Mouse (Mus musculus): ENCODE results near the gene Nxph1. TPM values are rescaled to one million over a fixed set of nuclear protein-coding genes. Genes with fewer than 3 reads are reported as not detected.

The Nxph1 gene
- polyA plus RNA-seq, 1 experiment from 2014 or later: 0.38 TPM

DNA sequence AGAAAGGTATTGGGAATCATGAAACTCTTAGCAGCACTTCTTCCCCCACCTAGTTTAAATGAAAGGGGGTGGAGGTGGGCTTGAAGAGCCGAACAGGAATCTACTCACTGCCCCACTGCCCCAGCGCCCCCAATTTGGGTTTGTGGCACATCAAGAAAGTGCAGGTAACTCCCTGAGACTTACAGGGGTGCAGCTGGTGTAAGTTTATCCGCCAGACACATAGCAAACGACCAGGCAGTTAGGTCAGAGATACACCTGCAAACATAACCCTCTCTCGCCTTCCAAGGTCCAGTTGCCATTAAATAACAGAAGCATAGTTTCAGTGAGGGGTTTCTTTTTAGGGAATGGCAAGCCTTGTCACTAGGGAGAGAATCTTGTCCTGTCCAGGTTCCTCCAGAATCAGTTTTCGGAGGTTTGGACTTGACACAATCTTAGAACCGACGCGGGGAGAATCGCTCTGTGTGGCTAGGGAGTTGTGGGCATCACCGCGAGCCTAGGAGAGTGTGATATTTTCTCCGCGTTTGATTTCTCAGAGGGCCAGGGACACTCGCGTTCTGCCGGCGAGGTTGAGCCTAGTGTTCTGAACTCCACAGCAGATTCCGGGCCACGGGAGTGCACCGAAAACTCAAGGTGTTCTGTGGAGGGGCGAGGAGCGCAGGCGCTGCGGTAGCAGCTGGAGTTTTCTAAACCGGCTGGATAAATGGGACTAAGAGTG lies 2.5 kb downstream of the Nxph1 start:
- H3K4me2 ChIP-seq: peak overlapping the region; percentile 58
- no peak overlapping the region for H3K9ac ChIP-seq
- H3K27me3 ChIP-seq: peaks cover 90% of the 10 kb centered on the region
- ATAC-seq (replicated peaks; ENCODE audit: low FRiP score): no peak
- no peaks in the 10 kb centered on the region for H3K9me3 ChIP-seq (replicated peaks)
- peak overlapping the region; percentile 35 for H3K4me3 ChIP-seq (replicated peaks)
- 1% methylated on average over 26 of the region's 26 CpGs for WGBS
- H3K36me3 ChIP-seq: no peaks in the 10 kb centered on the region
- no peak overlapping the region for H3K27ac ChIP-seq
- H3K4me1 ChIP-seq: peaks cover 36% of the 10 kb centered on the region

DNA sequence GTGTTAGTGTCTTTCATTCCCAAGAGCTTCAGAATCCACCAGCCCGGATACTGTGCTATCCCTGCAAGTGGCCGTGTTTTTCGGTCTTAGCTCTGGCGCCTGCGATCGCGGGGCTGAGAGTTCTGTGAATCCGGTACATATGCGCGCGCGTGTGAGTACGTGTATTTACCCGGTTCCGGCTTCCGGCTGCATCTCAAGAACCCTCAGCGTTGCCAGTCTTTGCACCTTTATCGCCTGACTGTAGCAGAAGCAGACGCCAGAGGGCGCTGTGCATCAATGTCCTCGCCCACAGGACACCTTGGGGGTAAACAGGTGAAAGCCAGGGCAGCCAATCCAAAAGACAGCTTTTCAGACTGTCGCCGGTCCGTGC lies 3.1 kb downstream of the Nxph1 start:
- Histone ChIP-seq H3K4me3 (replicated peaks) (peak overlapping the region; percentile 35), H3K4me1 (peaks cover 41% of the 10 kb centered on the region), H3K36me3 (no peaks in the 10 kb centered on the region), H3K27me3 (peaks cover 92% of the 10 kb centered on the region), H3K4me2 (peak overlapping the region; percentile 58), H3K27ac (no peak overlapping the region), H3K9me3 (replicated peaks) (no peaks in the 10 kb centered on the region), H3K9ac (no peak overlapping the region)
- 1% methylated on average over 24 of the region's 24 CpGs for WGBS
- ATAC-seq (replicated peaks; ENCODE audit: low FRiP score): no peak

DNA sequence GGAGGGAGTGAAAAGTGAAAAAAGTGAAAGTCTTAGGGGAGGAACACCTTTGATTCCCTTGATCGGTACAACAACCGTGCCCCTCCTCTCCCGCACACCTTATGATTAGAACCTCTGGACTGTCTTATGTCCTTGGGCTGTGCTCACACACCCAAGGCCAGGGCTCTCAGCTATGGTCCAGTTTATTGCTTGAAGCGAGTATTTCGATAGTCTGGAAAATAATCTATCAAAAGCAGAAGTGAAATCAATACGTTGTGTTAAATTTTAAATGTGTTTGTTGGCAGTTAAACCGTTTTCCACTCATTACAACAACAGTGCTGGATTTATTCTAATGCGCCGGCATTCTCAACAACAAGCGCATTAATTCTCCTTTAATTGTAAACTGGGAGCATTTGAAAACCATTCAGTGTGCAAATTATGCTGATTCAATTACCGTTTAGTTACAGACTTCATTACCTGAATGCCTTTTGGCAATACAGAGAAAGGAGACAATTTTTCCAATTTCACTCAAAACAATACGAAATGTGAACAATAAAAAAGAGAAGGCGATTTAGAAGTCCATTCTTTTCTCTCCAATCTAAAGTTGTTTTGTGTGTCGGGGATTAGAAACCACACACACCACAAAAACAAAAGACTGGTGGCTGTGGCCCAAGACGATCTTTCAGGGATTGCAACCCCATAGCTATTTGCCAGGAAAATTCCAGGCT lies 3.8 kb downstream of the Nxph1 start:
- Histone ChIP-seq H3K4me2 (peak overlapping the region; percentile 58), H3K27me3 (peaks cover 95% of the 10 kb centered on the region), H3K4me1 (peaks cover 44% of the 10 kb centered on the region), H3K4me3 (replicated peaks) (no peak overlapping the region), H3K27ac (no peak overlapping the region), H3K36me3 (no peaks in the 10 kb centered on the region), H3K9me3 (replicated peaks) (no peaks in the 10 kb centered on the region), H3K9ac (no peak overlapping the region)
- WGBS: 20% methylated on average over 15 of the region's 15 CpGs
- ATAC-seq (replicated peaks; ENCODE audit: low FRiP score): no peak

DNA sequence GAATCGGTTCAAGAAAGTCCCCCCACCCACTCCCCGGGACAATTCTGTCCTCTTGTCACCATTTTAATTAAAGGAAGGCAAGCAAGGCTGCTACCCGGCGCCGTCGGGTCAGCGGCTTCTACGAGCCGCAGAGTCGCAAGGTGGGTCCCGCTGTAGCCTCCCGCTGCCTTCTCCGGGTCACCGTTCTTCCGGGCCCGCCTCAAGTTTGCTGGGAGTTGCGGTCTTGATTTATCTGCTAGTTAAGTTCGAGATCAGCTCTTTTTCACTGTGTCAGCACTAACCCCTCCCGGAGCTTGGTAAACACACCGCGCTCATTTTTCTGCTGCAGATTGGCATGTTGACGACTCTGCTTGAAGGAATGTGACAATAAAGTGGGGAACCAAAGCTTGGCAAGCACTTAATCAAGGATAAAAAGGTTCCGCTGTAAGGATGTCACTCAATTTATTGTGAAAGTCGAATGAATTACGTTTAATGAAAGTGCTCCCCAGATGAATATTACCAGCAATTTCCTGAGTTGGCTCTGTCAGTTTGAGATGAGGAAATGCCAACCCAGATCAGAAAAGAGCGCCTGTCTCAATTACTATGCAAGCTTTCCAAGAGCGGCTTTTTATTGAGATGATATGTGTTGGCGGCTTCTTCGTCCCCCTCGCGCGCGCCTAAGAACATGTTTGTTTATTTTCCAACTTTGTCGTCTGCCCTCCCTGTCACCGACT lies 7.7 kb downstream of the Nxph1 start:
- peaks cover 25% of the 10 kb centered on the region for H3K4me1 ChIP-seq
- no peak overlapping the region for H3K27ac ChIP-seq
- H3K4me2 ChIP-seq: 0 out of 2 replicates have a peak overlapping the region, but pooled peaks have one; percentile 27
- H3K9ac ChIP-seq: no peak overlapping the region
- H3K9me3 ChIP-seq (replicated peaks): no peaks in the 10 kb centered on the region
- H3K36me3 ChIP-seq: no peaks in the 10 kb centered on the region
- under 1% methylated on average over 35 of the region's 35 CpGs for whole genome bisulfite sequencing
- ATAC-seq (replicated peaks; ENCODE audit: low FRiP score): no peak
- H3K4me3 ChIP-seq (replicated peaks): no peak overlapping the region
- H3K27me3 ChIP-seq: peaks cover 83% of the 10 kb centered on the region

- no peak; the same call in 1 of the 2 replicates for ATAC-seq (replicated peaks; ENCODE audit: low FRiP score)
- H3K4me1 ChIP-seq: peaks cover 17% of the 10 kb centered on the region
- whole genome bisulfite sequencing: 4% methylated on average over 25 of the region's 25 CpGs
- H3K27ac ChIP-seq: no peak overlapping the region
- no peak overlapping the region for H3K9ac ChIP-seq
- no peaks in the 10 kb centered on the region for H3K9me3 ChIP-seq (replicated peaks)
- peaks cover 75% of the 10 kb centered on the region for H3K27me3 ChIP-seq
- no peaks in the 10 kb centered on the region for H3K36me3 ChIP-seq
- H3K4me3 ChIP-seq (replicated peaks): no peak overlapping the region
- H3K4me2 ChIP-seq: no peak overlapping the region
Observed at GRCm38 (mm10) chr6:8956743-8957528, 8.7 kb downstream of the Nxph1 start.

DNA sequence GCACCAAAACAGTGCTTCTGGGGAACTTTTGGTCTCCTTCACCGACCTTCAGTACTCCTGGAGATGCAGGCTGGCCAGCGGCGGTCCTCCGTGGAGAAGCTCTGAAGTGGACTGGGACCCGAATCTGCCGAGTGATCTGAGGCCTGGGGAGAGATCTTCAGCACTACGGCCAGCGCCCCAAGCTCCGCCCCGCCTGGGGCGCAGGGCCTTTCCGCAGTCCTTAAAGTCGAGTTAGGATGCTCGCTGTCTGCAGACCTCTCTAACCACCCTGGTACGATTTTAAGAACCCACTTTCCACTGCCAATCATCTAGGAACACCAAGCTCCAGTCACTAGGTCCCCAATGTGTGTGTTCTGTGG lies 9.3 kb downstream of the Nxph1 start:
- H3K4me1 ChIP-seq: peaks cover 17% of the 10 kb centered on the region
- ATAC-seq (replicated peaks; ENCODE audit: low FRiP score): peak; percentile 89
- H3K4me2 ChIP-seq: peak overlapping the region; percentile 46
- peaks cover 71% of the 10 kb centered on the region for H3K27me3 ChIP-seq
- H3K9me3 ChIP-seq (replicated peaks): no peaks in the 10 kb centered on the region
- H3K36me3 ChIP-seq: no peaks in the 10 kb centered on the region
- 0% methylated on average over 15 of the region's 15 CpGs for WGBS
- no peak overlapping the region for H3K27ac ChIP-seq
- H3K9ac ChIP-seq: no peak overlapping the region
- H3K4me3 ChIP-seq (replicated peaks): no peak overlapping the region

GRCm38 (mm10) chr6:8958081-8958919 lies 10.1 kb downstream of the Nxph1 start:
- peaks cover 17% of the 10 kb centered on the region for H3K4me1 ChIP-seq
- H3K36me3 ChIP-seq: no peaks in the 10 kb centered on the region
- 3% methylated on average over 28 of the region's 28 CpGs for WGBS
- no peak overlapping the region for H3K4me3 ChIP-seq (replicated peaks)
- H3K9ac ChIP-seq: no peak overlapping the region
- H3K9me3 ChIP-seq (replicated peaks): no peaks in the 10 kb centered on the region
- H3K27ac ChIP-seq: no peak overlapping the region
- H3K27me3 ChIP-seq: peaks cover 63% of the 10 kb centered on the region
- ATAC-seq (replicated peaks; ENCODE audit: low FRiP score): peak; percentile 60
- H3K4me2 ChIP-seq: peak overlapping the region; percentile 46; the same call in 1 of the 2 replicates

DNA sequence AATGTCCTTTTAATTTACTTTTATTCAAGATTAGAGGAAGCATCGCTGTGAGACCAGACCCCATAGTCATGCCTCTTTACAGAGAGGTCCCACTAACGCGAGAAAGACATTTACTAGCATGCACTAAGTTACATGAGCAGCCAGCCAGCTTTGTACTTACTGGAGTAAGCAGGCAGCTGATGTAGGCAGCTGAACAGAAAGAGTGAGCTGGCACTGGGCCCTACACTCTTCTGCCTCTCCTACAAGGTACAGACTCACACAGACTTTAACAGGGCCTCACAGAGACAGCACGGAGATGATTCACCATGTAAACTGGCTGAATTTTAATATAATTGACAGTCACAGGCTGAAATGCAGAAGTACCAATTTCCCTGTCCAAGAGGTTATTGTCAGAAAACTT lies 11.6 kb downstream of the Nxph1 start:
- no peak overlapping the region for H3K4me2 ChIP-seq

GRCm38 (mm10) chr6:8970576-8970975 lies 22.3 kb downstream of the Nxph1 start:
- no peak overlapping the region for H3K9ac ChIP-seq
- no peaks in the 10 kb centered on the region for H3K9me3 ChIP-seq (replicated peaks)
- H3K27ac ChIP-seq: no peak overlapping the region
- H3K27me3 ChIP-seq: no peaks in the 10 kb centered on the region
- H3K4me3 ChIP-seq (replicated peaks): no peak overlapping the region
- H3K4me2 ChIP-seq: no peak overlapping the region
- H3K4me1 ChIP-seq: no peaks in the 10 kb centered on the region
- 44% methylated on average over 2 of the region's 2 CpGs for WGBS
- ATAC-seq (replicated peaks; ENCODE audit: low FRiP score): no peak
- H3K36me3 ChIP-seq: no peaks in the 10 kb centered on the region

More for the DNA sequence above, 11.6 kb downstream of the Nxph1 start:
- Histone ChIP-seq H3K9me3 (replicated peaks) (no peaks in the 10 kb centered on the region), H3K4me1 (peaks cover 17% of the 10 kb centered on the region), H3K9ac (no peak overlapping the region), H3K4me3 (replicated peaks) (no peak overlapping the region), H3K27me3 (peaks cover 51% of the 10 kb centered on the region), H3K36me3 (no peaks in the 10 kb centered on the region), H3K27ac (no peak overlapping the region)
- ATAC-seq (replicated peaks; ENCODE audit: low FRiP score): no peak
- WGBS: 82% methylated on average over 4 of the region's 4 CpGs

GRCm38 (mm10) chr6:8979237-8979871 lies 31.1 kb downstream of the Nxph1 start:
- H3K36me3 ChIP-seq: no peaks in the 10 kb centered on the region
- no peaks in the 10 kb centered on the region for H3K27me3 ChIP-seq
- WGBS: 45% methylated on average over 4 of the region's 4 CpGs

More at GRCm38 (mm10) chr6:8979237-8979871, 31.1 kb downstream of the Nxph1 start:
- Histone ChIP-seq H3K9me3 (replicated peaks) (no peaks in the 10 kb centered on the region), H3K9ac (no peak overlapping the region), H3K4me1 (no peaks in the 10 kb centered on the region), H3K4me3 (replicated peaks) (no peak overlapping the region), H3K27ac (no peak overlapping the region), H3K4me2 (no peak overlapping the region)
- ATAC-seq (replicated peaks; ENCODE audit: low FRiP score): no peak

All from kidney, embryonic 15.5 days (tissue).